Mouse (Mus musculus): ENCODE results near the gene Gpank1. TPM values are rescaled to one million over a fixed set of nuclear protein-coding genes. Genes with fewer than 3 reads are reported as not detected.
A peak's percentile ranks its signal among the peaks of the same experiment; 100 is the strongest.

The Gpank1 gene
- polyA plus RNA-seq, 1 experiment = 11.0 TPM

DNA sequence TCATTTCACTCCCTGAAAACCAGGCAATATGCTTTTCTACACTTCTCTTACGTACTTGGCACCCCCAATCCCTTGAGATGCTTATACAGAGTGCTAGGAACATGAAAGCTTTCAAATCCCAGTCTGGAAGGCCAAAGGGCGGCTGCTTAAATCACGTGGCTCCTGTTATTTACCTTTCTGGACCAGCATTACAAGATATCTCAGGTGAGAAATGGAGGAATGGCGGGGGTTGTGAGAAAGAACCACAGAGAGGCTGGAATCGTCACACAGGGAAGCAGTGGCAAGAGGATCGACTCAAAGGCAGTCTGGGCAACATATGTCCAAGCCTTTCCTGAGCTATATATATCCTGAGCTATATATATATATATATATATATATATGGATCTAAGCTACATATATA, 4.3 kb downstream of the Gpank1 start:
- Histone ChIP-seq H3K4me1 (ENCODE audit: control insufficient read depth) (peaks cover 64% of the 10 kb centered on the region), H3K9me3 (ENCODE audit: control insufficient read depth, low read length) (no peaks in the 10 kb centered on the region), H3K4me3 (replicated peaks) (peak overlapping the region; percentile 63), H3K36me3 (ENCODE audit: control insufficient read depth) (peaks cover 50% of the 10 kb centered on the region), H3K27me3 (ENCODE audit: control insufficient read depth) (no peaks in the 10 kb centered on the region)
- no peak for TF ChIP-seq GATA1 (IDR thresholded peaks at IDR 0.05; ENCODE audit: low read length)

DNA sequence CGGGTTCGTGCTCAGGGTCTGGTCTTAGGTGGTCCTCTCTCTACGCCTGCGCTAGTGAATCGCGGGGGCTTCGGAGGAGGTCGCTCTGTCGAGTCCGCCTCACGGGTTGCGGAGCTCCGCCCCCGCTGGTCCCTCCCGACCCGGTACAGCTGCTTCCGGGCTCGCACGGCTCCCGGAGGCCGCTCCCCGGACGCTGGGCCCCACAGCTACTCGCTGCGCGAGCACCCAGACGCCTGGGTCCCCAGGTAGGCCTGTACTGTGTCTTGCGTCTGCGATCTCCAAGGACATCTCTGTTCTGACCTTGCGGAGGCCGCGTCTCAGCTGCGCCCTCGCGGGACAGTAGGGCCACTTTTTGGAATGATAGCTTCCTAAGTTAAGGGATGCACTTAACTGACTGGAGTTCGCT, 5.0 kb downstream of the Gpank1 start, which contains the start of gene D17H6S53E:
TSS of gene D17H6S53E (plus strand) at position 168 of the 406 bp plus-strand sequence.
- H3K4me1 ChIP-seq (ENCODE audit: control insufficient read depth) = peaks cover 68% of the 10 kb centered on the region

DNA sequence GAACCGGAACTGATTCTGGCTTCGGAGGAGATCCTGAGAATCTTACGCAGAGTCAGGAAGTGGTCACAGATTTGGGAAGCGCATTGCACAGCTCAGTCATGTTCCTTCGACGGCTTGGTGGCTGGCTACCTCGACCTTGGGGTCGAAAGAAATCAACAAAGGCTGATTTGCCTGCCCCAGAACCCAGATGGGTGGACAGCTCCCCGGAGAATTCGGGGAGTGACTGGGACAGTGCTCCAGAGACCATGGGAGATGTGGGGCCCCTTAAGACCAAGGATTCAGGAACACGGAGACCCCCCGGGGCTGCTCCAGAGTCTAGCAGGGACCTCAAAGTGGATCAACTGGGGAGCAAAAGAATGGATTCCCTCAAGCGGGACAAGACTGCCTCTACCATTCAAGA, 5.8 kb downstream of the Gpank1 start:
- H3K4me3 ChIP-seq (replicated peaks) = peak overlapping the region; percentile 63
- TF ChIP-seq TAL1 (IDR thresholded peaks at IDR 0.05; ENCODE audit: low read length) (no peak), GATA1 (IDR thresholded peaks at IDR 0.05; ENCODE audit: low read length) (no peak)
- no peaks in the 10 kb centered on the region for H3K9me3 ChIP-seq (ENCODE audit: control insufficient read depth, low read length)
- H3K27me3 ChIP-seq (ENCODE audit: control insufficient read depth) = no peaks in the 10 kb centered on the region
- peaks cover 64% of the 10 kb centered on the region for H3K4me1 ChIP-seq (ENCODE audit: control insufficient read depth)
- peaks cover 55% of the 10 kb centered on the region for H3K36me3 ChIP-seq (ENCODE audit: control insufficient read depth)

More for the DNA sequence above, 5.0 kb downstream of the Gpank1 start, which contains the start of gene D17H6S53E:
- H3K9me3 ChIP-seq (ENCODE audit: control insufficient read depth, low read length) = no peaks in the 10 kb centered on the region
- no peaks in the 10 kb centered on the region for H3K27me3 ChIP-seq (ENCODE audit: control insufficient read depth)
- peaks cover 55% of the 10 kb centered on the region for H3K36me3 ChIP-seq (ENCODE audit: control insufficient read depth)
- H3K4me3 ChIP-seq (replicated peaks) = peak within 1 kb of the TSS; percentile 63
- TF ChIP-seq TAL1 (IDR thresholded peaks at IDR 0.05; ENCODE audit: low read length) = no peak

DNA sequence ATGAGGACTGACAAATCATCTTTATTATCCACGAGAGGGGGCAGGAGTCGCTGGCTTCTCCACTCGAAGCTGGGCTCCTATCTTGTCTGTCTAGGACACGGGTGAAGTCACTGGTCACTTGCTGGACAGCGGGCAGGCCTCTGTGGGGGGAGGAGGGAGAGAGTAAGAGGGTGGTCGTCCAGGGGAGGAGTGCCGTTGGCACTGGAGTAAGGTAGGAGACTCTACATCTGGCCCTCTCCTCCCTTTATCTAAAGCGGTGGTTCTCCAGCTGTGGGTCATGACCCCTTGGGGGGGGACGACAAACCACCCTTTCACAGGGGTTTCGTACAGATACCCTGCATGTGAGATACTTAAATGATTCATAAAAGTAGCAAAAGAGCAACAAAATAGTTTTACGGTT, 7.7 kb downstream of the Gpank1 start:
- peaks cover 41% of the 10 kb centered on the region for H3K36me3 ChIP-seq (ENCODE audit: control insufficient read depth)
- H3K9me3 ChIP-seq (ENCODE audit: control insufficient read depth, low read length) = no peaks in the 10 kb centered on the region
- no peak overlapping the region for H3K4me3 ChIP-seq (replicated peaks)
- no peaks in the 10 kb centered on the region for H3K27me3 ChIP-seq (ENCODE audit: control insufficient read depth)
- peaks cover 49% of the 10 kb centered on the region for H3K4me1 ChIP-seq (ENCODE audit: control insufficient read depth)
- no peak for TF ChIP-seq GATA1 (IDR thresholded peaks at IDR 0.05; ENCODE audit: low read length)
- no peak for TF ChIP-seq TAL1 (IDR thresholded peaks at IDR 0.05; ENCODE audit: low read length)

DNA sequence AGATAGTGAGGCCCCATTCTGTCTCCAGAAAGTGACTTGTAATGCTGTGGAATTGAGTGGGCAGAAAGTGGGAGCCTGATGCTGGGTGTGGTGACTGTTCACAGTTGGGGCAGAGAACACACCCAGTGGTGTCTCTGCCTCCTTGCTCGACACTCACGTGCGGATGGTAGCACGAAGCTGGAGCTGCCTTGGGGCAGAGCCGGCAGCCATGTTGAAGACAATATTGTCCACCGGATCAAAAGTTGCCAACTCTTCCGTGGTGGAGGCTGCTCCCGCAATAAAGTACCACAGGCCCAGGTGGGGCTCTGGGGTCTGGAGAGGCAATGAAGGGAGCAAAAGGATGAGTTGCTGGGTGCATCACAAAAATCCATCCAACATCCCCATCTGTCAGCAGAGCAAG, 9.8 kb downstream of the Gpank1 start:
- H3K9me3 ChIP-seq (ENCODE audit: control insufficient read depth, low read length) = no peaks in the 10 kb centered on the region
- H3K27me3 ChIP-seq (ENCODE audit: control insufficient read depth) = no peaks in the 10 kb centered on the region
- peak overlapping the region; percentile 44 for H3K4me3 ChIP-seq (replicated peaks)
- H3K36me3 ChIP-seq (ENCODE audit: control insufficient read depth) = peaks cover 25% of the 10 kb centered on the region
- no peak for TF ChIP-seq GATA1 (IDR thresholded peaks at IDR 0.05; ENCODE audit: low read length)
- no peak for TF ChIP-seq TAL1 (IDR thresholded peaks at IDR 0.05; ENCODE audit: low read length)
- peaks cover 40% of the 10 kb centered on the region for H3K4me1 ChIP-seq (ENCODE audit: control insufficient read depth)

DNA sequence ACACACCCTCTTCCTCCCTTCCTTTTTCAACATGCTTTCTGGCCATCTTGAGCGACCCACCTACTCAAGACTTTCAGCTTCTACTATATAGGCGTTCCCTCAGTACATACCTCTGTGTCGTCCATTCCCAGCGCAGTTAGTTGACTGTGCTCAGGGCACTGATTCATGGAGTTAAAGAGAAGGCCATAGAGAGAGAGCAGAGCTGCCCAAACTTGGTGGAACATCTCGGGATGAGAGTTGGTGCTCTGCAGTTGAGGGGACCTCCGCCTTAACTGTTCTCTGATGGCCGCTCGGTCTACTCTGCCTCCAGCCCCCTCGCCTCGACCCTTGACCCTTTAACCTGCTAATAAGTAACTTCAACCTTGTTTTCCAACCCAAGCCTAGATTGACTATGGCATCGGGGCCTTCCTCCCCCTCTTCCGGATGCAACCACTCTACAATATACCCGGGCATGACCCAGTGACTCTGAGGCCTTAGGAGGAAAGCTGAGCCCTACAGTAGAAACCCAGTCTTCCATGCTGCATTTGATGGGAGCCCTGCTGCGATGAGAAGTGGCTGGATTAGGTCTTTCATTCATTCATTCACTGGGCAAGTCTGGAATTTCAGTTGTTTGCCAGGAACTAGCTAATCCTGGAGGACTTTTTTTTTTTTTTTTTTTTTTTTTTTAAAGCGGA, 10.4 kb downstream of the Gpank1 start, which contains the start of gene Apom:
TSS of gene Apom (minus strand) at position 551 of the 674 bp plus-strand sequence.
- H3K27me3 ChIP-seq (ENCODE audit: control insufficient read depth) = no peaks in the 10 kb centered on the region
- no peaks in the 10 kb centered on the region for H3K9me3 ChIP-seq (ENCODE audit: control insufficient read depth, low read length)
- H3K36me3 ChIP-seq (ENCODE audit: control insufficient read depth) = peaks cover 26% of the 10 kb centered on the region
- no peak for TF ChIP-seq TAL1 (IDR thresholded peaks at IDR 0.05; ENCODE audit: low read length)
- no peak for TF ChIP-seq GATA1 (IDR thresholded peaks at IDR 0.05; ENCODE audit: low read length)
- H3K4me1 ChIP-seq (ENCODE audit: control insufficient read depth) = peaks cover 40% of the 10 kb centered on the region
- peak within 1 kb of the TSS; percentile 44 for H3K4me3 ChIP-seq (replicated peaks)

DNA sequence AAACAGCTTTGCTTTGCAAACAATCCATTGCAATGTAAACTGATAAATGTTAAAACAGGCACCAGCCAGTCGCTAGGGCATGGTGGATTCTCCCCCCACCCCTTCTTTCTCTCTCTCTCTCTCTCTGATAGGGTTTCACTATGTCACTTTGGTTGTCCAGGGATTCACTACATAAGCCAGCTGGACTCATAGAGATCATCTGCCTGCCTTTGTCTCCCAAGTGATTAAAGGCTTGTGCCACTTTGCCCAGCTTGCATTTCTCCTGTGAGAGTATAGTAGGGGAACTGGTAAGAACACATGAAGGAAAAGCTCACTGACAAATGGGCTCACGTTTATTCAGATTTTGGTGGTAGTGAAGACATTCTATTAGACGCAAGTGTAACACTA, 10.9 kb downstream of the Gpank1 start:
- Histone ChIP-seq H3K4me1 (ENCODE audit: control insufficient read depth) (peaks cover 40% of the 10 kb centered on the region), H3K4me3 (replicated peaks) (no peak overlapping the region), H3K36me3 (ENCODE audit: control insufficient read depth) (peaks cover 28% of the 10 kb centered on the region), H3K9me3 (ENCODE audit: control insufficient read depth, low read length) (no peaks in the 10 kb centered on the region), H3K27me3 (ENCODE audit: control insufficient read depth) (no peaks in the 10 kb centered on the region)
- TF ChIP-seq GATA1 (IDR thresholded peaks at IDR 0.05; ENCODE audit: low read length) (no peak), TAL1 (IDR thresholded peaks at IDR 0.05; ENCODE audit: low read length) (no peak)

DNA sequence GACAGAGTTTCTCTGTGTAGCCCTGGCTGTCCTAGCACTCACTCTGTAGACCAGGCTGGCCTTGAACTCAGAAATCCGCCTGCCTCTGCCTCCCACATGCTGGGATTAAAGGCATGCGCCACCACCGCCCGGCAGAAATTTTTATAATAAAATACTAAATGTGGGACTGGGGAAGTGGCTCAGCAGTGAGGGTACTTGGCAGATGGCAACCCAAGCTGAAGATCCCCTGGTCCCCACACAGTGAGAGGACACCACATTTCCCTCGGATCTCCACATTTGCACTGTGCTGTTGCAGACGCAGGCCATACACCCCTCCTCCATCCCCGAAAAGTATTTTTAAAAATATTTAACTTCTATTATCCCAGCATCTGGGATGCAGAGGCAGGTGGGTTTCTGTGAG, 12.3 kb downstream of the Gpank1 start:
- no peak for TF ChIP-seq GATA1 (IDR thresholded peaks at IDR 0.05; ENCODE audit: low read length)
- no peak for TF ChIP-seq TAL1 (IDR thresholded peaks at IDR 0.05; ENCODE audit: low read length)
- Histone ChIP-seq H3K4me1 (ENCODE audit: control insufficient read depth) (peaks cover 38% of the 10 kb centered on the region), H3K4me3 (replicated peaks) (no peak overlapping the region), H3K9me3 (ENCODE audit: control insufficient read depth, low read length) (no peaks in the 10 kb centered on the region), H3K27me3 (ENCODE audit: control insufficient read depth) (no peaks in the 10 kb centered on the region), H3K36me3 (ENCODE audit: control insufficient read depth) (peaks cover 30% of the 10 kb centered on the region)

DNA sequence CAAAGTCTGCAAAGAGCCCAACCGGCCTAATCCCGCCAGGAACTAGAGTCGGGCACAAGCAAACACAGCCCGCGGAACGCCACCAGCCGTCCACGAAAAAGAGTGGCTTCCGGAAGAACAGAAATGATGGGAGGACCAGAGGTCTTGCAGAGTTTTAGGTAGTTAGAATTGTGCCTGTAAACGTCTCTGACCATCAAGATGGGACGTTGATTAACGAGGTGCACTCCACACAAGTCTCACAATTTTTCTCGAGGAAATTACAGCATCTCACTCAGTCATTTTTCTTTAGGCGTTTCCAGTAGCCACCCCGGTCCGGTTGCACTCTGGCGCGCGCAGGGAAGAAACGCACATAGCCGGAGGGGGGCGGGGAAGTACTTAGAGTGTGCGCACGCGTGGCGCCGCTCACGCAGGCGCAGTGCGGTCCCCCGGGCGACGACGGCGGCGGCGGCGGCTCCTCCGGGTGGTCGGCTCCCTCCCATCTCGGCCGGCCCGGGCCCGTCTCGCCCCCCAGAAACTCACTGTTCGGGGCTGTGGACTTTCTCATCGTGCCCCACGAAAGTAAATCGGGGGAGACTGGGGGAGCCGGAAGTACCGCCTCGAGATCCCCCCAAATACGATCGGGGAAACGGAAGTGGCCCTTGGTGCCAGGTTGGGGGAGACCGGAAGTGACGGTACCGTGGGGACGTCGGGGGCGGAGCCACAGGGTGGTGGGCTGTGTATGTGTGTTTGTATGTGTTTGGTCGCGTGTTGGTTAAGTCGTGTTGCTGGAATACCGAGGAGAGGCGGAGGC, 13.7 kb downstream of the Gpank1 start, which contains the start of gene Bag6:
TSS of gene Bag6 (plus strand) at position 378 of the 790 bp plus-strand sequence.
- no peak for TF ChIP-seq GATA1 (IDR thresholded peaks at IDR 0.05; ENCODE audit: low read length)
- Histone ChIP-seq H3K36me3 (ENCODE audit: control insufficient read depth) (peaks cover 36% of the 10 kb centered on the region), H3K4me1 (ENCODE audit: control insufficient read depth) (peaks cover 36% of the 10 kb centered on the region), H3K27me3 (ENCODE audit: control insufficient read depth) (no peaks in the 10 kb centered on the region), H3K4me3 (replicated peaks) (peak within 1 kb of the TSS; percentile 99), H3K9me3 (ENCODE audit: control insufficient read depth, low read length) (no peaks in the 10 kb centered on the region)

All from erythroblast, embryonic 14.5 days (primary cell).